Mouse (Mus musculus) heart, postnatal 0 days (tissue): ENCODE data around the gene Sclt1.

ENCODE experiments used
- CTCF ChIP-seq: IDR thresholded peaks from 2 replicates; pipeline ENCODE4 v1.5.1; 2016; ENCODE audit warnings: antibody characterized with exemption, control low read depth, low read depth
- EP300 ChIP-seq: IDR thresholded peaks from 2 replicates; pipeline ENCODE4 v1.6.1; 2016; ENCODE audit warnings: antibody characterized with exemption, low read depth

GRCm38 (mm10) chr3:41607467-41607866, 134.8 kb downstream of the Sclt1 start:
- TF ChIP-seq CTCF = no peak
- no peak for TF ChIP-seq EP300
